Mouse (Mus musculus): Measurements from ENCODE around the gene Patl2. TPM values are rescaled to one million over a fixed set of nuclear protein-coding genes. Genes with fewer than 3 reads are reported as not detected.

Patl2 gene
- total RNA-seq, 4 experiments from 2014 or later, result 0.09 TPM; not detected in 3

DNA sequence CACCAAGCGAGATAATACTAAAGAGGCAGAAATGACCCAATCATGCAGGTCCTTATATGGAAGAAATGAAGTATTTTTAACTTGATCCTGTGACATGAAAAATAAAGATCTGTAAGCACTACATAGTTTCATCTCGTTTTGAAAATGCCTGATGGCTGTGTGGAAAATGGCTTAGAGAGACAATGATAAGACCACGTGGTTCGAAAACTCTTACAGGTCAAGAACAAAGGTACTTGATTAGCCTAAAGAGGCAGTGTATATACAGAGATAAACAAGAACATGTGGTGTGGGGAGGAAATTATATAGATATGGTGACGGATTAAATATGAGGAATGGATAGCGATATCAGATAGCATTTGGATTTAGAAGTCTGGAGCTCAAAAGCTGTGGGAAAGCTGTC lies 14.7 kb downstream of the Patl2 start:
- DNase-seq, result no peak

DNA sequence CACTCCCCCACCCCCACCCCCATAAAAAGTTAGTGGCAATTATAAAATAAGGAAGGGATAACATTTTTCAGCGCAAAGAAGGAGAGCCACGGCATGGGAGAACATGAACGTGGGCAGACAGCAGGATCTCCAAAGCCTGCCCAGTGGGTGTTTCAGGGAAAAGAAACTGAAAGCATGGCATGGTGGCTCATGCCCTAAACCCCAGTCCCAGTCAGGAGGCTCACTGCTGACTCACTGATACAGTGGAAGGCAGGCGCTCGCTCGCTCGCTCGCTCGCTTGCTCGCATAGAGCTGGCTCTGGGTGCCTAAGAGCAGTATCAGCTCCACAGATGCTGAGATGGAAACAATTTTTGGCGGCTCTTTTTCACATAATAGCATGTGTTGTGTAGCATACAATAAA lies 21.7 kb downstream of the Patl2 start:
- no peak for DNase-seq

GRCm38 (mm10) chr2:122163430-122164195 lies 22.4 kb downstream of the Patl2 start:
- DNase-seq, result no peak

DNA sequence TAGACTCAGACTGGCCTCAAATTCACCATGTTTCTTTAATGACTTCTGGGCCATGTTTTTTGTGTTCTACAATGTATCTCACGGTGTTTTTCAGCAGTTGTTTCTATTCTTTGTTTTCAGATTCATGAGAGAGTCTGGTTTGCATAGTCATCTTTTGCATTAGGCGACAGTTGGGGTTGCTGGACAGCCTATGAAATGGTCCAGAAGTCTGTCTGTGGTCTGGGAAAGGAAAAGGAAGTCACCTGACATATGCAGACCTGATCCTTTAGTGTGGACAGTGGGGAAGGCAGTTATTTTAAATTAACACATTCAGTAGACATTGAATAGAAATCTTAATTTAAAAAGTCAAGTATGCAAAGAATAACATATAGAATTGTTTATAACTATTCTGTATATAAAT lies 23.5 kb downstream of the Patl2 start:
- no peak for DNase-seq

- no peak for DNase-seq
Measured at GRCm38 (mm10) chr2:122161542-122161941, 24.4 kb downstream of the Patl2 start.

- peak; percentile 54 for DNase-seq
Measured at GRCm38 (mm10) chr2:122160680-122161079, 25.3 kb downstream of the Patl2 start, which contains the start of gene Trim69. TSS of gene Trim69 (plus strand) at chr2:122160700.

- no peak for DNase-seq
Measured at GRCm38 (mm10) chr2:122159667-122160066, 26.3 kb downstream of the Patl2 start.

DNA sequence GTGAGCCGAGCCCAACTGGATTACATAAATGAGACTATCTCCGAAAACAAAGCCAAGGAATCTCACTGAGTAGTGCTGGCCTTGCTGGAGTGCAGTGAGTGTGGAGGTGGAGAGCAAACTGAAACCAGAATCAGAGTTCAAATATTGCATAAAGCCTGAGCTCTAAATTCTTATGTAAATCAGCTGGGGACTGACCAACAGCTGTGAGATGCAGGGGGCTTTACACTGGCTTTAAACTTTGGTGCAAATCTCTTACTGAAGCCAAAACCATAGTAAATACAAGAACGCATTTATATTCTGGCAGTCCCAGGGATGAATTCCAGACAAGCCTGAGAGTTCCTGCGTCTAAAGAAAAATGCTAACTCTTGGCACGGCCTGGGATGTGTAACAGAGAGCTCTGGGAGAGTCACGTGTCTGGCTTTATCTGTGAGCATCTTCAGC lies 27.6 kb downstream of the Patl2 start:
- DNase-seq, result no peak

DNA sequence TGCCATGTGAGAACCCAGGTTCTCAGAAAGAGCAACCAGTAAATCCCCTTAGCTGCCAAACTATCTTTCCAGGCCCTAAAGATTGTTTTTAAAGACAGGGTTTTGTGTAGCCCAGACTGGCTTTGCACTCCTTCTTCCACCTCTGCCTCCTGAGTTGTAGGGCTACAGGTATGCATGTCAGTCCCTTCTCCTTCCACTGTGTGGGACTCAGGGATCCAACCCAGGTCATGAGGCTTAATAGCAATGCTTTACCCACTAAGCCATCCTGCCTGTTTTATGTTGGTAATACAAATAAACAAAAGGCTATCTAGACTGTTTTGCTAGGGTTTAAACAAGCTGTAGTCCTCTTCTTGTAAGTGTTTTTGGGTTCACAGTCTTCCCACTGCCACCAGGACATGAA lies 28.4 kb downstream of the Patl2 start:
- no peak for DNase-seq

- no peak for DNase-seq
Measured at GRCm38 (mm10) chr2:122156051-122156700, 29.8 kb downstream of the Patl2 start.

- DNase-seq, result no peak
Measured at GRCm38 (mm10) chr2:122155292-122155691, 30.7 kb downstream of the Patl2 start.

DNA sequence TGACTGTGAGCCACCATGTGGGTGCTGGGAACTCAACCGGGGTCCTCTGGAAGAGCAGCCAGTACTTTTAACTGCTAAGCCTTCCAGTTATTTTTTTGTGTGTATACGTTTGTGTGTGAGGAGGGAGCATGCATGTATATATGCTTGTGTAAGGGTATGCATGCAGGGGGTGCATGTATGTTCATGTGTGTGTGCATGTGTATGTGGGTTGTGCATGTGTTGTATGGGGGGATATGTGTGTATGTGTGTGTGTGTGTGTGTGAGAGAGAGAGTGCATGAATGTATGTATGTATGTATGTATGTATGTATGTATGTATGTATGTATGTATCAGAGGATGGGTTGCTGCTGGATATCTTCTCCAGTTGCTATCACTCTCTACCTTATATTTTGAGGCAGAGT lies 31.5 kb downstream of the Patl2 start:
- no peak for DNase-seq

DNA sequence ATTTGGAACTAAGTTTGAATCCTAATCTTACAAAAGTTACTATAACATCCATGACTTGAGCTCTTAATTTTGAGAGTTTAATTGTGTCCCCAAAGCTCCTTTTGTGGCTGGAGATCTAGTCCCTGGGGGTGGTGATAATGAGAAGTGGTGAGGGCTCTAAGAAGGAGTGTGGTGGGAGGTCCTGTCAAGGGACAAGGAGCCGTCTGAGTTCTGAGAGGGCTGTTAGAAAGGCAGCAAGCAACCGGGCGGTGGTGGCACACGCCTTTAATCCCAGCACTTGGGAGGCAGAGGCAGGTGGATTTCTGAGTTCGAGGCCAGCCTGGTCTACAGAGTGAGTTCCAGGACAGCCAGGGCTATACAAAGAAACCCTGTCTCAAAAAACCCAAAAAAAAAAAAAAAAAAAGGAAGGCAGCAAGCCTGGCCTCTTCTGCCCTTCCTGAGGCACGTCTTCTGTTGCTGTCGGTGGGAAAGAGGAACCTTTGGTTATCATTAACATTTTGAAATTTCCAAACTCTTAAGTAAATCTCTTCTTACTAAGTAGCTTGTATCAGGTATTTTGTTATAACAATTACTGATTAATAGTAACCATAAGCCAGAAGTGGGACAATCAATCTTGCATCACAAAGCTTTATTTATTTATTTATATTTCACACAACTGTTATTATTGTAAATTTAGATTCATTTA lies 32.2 kb downstream of the Patl2 start:
- no peak for DNase-seq

- no peak for DNase-seq
Measured at GRCm38 (mm10) chr2:122152850-122153249, 33.1 kb downstream of the Patl2 start.

DNA sequence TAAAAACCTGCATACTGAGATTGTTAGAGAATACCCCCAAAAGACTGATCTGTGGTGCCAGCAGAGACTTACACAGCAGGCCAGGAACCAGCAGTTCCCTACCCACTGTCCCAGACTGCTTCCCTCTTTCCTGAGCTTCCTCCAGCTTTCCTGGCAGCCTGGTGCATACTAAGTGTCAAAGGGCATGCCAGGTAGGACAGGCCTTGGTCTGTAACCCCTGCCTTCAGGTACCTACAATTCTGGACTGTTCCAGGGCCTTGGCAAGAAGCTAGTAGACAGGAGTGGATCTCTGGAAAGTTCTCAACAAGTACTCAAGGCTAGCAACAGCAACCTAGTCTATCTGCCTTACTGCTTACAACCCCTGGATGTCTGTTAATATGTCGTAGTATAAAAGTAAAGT lies 34.8 kb downstream of the Patl2 start:
- no peak for DNase-seq

DNA sequence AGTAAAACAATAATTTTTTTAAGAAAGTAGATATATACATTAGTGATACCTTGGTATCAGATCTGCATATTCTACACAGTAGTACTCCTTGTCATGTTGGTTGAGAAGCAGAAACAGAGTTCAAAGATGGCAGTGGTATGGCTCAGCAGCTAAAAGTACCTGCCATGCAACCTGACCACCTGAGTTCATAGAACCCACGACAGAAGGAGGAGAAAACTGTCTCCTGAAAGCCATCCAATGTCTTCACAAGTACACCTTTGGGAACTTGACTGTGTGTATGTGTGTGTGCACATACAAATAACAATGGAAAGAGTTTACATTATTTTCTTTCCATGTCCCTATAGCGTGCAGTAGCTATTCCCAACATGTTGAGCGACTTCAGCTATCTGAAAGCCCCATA lies 36.3 kb downstream of the Patl2 start:
- DNase-seq, result no peak

DNA sequence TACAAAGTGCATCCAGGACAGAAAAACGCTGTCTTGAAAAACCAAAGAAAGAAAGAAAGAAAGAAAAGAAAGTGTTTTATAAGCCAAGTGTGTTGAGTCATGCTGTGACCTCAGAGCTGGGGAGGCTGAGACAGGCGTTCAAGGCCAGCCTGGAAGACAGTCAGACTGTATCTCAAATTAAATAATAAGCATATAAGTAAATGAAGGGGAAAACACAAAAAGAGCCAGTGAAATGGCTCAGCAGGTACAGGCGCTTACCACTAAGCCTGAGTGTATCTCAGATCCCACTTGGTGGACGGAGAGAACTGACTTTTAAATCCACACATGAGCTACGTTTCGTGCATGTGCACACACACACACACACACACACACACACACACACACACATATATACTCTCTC lies 36.7 kb downstream of the Patl2 start:
- DNase-seq, result no peak

GRCm38 (mm10) chr2:122148242-122148917 lies 37.6 kb downstream of the Patl2 start:
- DNase-seq, result peak; percentile 60

DNA sequence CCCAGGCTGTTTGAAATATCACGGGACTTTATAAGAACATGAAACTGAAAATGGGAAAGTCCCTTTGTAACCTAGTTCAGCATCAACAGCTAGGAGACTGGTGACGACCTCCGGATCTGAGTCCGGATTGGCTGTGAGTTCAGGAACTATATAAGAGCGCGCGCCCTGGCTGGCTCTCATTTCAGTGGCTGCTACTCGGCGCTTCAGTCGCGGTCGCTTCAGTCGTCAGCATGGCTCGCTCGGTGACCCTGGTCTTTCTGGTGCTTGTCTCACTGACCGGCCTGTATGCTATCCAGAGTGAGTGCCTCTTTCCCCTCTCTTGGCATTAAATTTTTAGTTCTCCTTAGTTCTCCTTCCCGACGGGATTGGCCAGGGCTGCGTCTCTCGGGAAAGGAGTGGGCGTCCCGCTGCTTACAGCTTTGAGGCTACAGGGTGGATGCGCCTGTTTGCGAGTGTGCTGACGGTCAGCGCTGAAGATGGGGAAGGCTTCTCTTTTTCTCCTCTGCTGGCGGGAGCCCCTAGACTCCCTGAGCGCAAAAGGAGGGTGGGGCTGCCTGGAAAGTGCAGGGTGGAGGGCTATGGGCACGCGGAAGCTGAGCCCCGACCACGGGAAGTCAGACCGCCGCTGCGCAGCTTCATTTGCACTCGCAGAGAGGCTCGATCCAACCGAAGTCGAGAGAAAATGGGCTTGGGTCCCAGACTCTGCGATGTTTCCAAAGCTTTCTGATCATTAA lies 38.3 kb downstream of the Patl2 start, which contains the start of gene B2m:
Gene B2m, plus strand, starts transcription at position 179 of the 734 bp plus-strand sequence.
- DNase-seq, result peak; percentile 93

- no peak for DNase-seq
Measured at GRCm38 (mm10) chr2:122146687-122147086, 39.3 kb downstream of the Patl2 start.

- DNase-seq, result no peak
Measured at GRCm38 (mm10) chr2:122145756-122146155, 40.2 kb downstream of the Patl2 start.

DNA sequence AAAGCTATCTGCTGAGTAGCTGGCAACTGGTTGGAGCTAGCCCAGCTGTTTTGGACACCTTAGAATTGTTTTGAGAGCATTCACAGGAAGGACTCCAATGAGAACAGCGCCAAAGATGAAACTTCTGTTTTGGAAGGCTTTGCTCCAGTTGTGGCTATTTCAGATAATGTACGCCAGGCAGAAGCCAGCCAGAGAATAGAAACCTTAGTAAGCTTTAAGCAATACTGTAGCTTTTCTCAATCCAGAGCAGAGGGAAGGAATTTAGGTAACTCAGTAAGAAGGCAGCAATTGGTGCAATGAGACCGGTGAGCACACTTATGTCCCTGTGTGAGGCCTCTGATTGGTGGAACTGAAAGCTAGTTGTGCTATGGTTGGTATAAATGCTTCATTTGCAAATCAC lies 42.9 kb downstream of the Patl2 start:
- no peak for DNase-seq

All from adrenal gland, adult 8-10 months (tissue).